Mouse (Mus musculus) embryonic fibroblast, embryonic 13.5 days (primary cell): ENCODE results near the gene Stx6.

Experiments used
- CTCF ChIP-seq: IDR thresholded peaks from 2 replicates; pipeline ENCODE4 v1.5.1; 2011; ENCODE audit warnings: mild to moderate bottlenecking, control low read depth, low read length, moderate library complexity, borderline replicate concordance; ENCODE audit not compliant: insufficient read depth
- POLR2A ChIP-seq: IDR thresholded peaks from 2 replicates; pipeline ENCODE4 v1.6.1; 2011; ENCODE audit warnings: low read depth, mild to moderate bottlenecking, control low read depth, low read length, moderate library complexity

GRCm38 (mm10) chr1:155140076-155140475 is 18.4 kb upstream of the Stx6 start:
- TF ChIP-seq CTCF (no peak), POLR2A (no peak)
